Mouse (Mus musculus) G1E-ER4 (cell line): ENCODE results near the gene Btbd9. TPM values are rescaled to one million over a fixed set of nuclear protein-coding genes. Genes with fewer than 3 reads are reported as not detected.

Experiments
- GATA1 ChIP-seq: IDR thresholded peaks from one replicate; pipeline ENCODE4 v1.8.0; 2012; ENCODE audit warnings: low read length, inconsistent platforms
- polyA plus RNA-seq: library from polyadenylated mRNA; stranded (reverse); fragments of >175 nt; gene quantifications from 2 replicates; pipeline ENCODE4 v1.2.3, GENCODE M21; 2012

The Btbd9 gene
- polyA plus RNA-seq, 1 experiment = 84.3 TPM

- TF ChIP-seq GATA1 = no peak
Observed at GRCm38 (mm10) chr17:30512007-30512406, 64.3 kb downstream of the Btbd9 start.

- TF ChIP-seq GATA1 = no peak
Observed at GRCm38 (mm10) chr17:30511399-30511798, 64.9 kb downstream of the Btbd9 start.

- no peak for TF ChIP-seq GATA1
Observed at GRCm38 (mm10) chr17:30510171-30510570, 66.1 kb downstream of the Btbd9 start.

GRCm38 (mm10) chr17:30509646-30510045 lies 66.6 kb downstream of the Btbd9 start:
- TF ChIP-seq GATA1 = no peak

- no peak for TF ChIP-seq GATA1
Observed at GRCm38 (mm10) chr17:30507636-30508576, 68.4 kb downstream of the Btbd9 start.

- TF ChIP-seq GATA1 = no peak
Observed at GRCm38 (mm10) chr17:30506916-30507315, 69.4 kb downstream of the Btbd9 start.

GRCm38 (mm10) chr17:30498779-30499178 lies 77.5 kb downstream of the Btbd9 start:
- TF ChIP-seq GATA1 = no peak

GRCm38 (mm10) chr17:30498376-30498719 lies 77.9 kb downstream of the Btbd9 start:
- TF ChIP-seq GATA1 = no peak

- TF ChIP-seq GATA1 = no peak
Observed at GRCm38 (mm10) chr17:30497525-30498375, 78.5 kb downstream of the Btbd9 start.

- no peak for TF ChIP-seq GATA1
Observed at GRCm38 (mm10) chr17:30495567-30495966, 80.7 kb downstream of the Btbd9 start.

- no peak for TF ChIP-seq GATA1
Observed at GRCm38 (mm10) chr17:30495154-30495553, 81.1 kb downstream of the Btbd9 start.

- no peak for TF ChIP-seq GATA1
Observed at GRCm38 (mm10) chr17:30493481-30493880, 82.8 kb downstream of the Btbd9 start.

GRCm38 (mm10) chr17:30492191-30492590 lies 84.1 kb downstream of the Btbd9 start:
- no peak for TF ChIP-seq GATA1

- TF ChIP-seq GATA1 = no peak
Observed at GRCm38 (mm10) chr17:30491601-30492000, 84.7 kb downstream of the Btbd9 start.

- TF ChIP-seq GATA1 = no peak
Observed at GRCm38 (mm10) chr17:30490601-30491000, 85.7 kb downstream of the Btbd9 start.

- no peak for TF ChIP-seq GATA1
Observed at GRCm38 (mm10) chr17:30490086-30490485, 86.2 kb downstream of the Btbd9 start.

GRCm38 (mm10) chr17:30489629-30490028 lies 86.7 kb downstream of the Btbd9 start:
- no peak for TF ChIP-seq GATA1
